Mouse (Mus musculus): Measurements from ENCODE around the gene Gsta3. TPM values are rescaled to one million over a fixed set of nuclear protein-coding genes. Genes with fewer than 3 reads are reported as not detected.
A peak's percentile ranks its signal among the peaks of the same experiment; 100 is the strongest.
"Not testable (repeated sequence)": the region's sequence is repeated elsewhere in the genome, so short reads cannot be mapped to it uniquely, and the experiment has no call there.

The Gsta3 gene
- polyA plus RNA-seq, 1 experiment from 2014 or later = 25.9 TPM

DNA sequence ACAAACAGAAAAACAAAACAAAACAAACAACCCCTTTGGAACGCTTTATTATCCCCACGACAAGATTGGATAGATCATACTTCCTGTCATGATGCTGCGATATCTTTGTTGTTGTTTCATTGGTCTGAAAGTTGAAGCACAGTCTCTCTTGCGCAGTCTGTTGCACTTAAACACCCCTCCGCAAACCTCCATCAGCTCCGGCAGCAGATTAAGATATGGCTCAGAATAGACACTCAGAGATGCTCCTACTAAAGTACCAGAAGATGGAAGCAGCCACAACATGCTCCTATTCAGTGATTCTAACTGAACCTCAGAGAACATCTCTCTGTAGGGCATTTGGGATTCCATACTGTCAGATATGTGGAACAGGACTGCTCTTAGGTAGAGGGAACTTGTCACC is 32.7 kb downstream of the Gsta3 start:
- H3K4me3 ChIP-seq (ENCODE audit: low read depth, low read length) = no peak overlapping the region
- 93% methylated on average over 6 of the region's 6 CpGs for WGBS
- H3K36me3 ChIP-seq (ENCODE audit: control insufficient read depth, insufficient read depth) = no peaks in the 10 kb centered on the region
- H3K9ac ChIP-seq (ENCODE audit: low read depth, low read length) = no peak overlapping the region
- no peak overlapping the region for H3K27ac ChIP-seq (ENCODE audit: low read depth, low read length)
- no peaks in the 10 kb centered on the region for H3K9me3 ChIP-seq (ENCODE audit: control insufficient read depth)
- ATAC-seq = no peak
- 0 out of 2 replicates have a peak, but pooled peaks cover 4% of the 10 kb centered on the region for H3K4me1 ChIP-seq (replicated peaks; ENCODE audit: control insufficient read depth, insufficient read depth, low read length)
- no peaks in the 10 kb centered on the region for H3K27me3 ChIP-seq (replicated peaks; ENCODE audit: control insufficient read depth, insufficient read depth, low read length)
- H3K4me2 ChIP-seq (replicated peaks; ENCODE audit: low read depth) = no peak overlapping the region
- TF ChIP-seq CTCF (IDR thresholded peaks at IDR 0.05; ENCODE audit: low read depth) = no peak

DNA sequence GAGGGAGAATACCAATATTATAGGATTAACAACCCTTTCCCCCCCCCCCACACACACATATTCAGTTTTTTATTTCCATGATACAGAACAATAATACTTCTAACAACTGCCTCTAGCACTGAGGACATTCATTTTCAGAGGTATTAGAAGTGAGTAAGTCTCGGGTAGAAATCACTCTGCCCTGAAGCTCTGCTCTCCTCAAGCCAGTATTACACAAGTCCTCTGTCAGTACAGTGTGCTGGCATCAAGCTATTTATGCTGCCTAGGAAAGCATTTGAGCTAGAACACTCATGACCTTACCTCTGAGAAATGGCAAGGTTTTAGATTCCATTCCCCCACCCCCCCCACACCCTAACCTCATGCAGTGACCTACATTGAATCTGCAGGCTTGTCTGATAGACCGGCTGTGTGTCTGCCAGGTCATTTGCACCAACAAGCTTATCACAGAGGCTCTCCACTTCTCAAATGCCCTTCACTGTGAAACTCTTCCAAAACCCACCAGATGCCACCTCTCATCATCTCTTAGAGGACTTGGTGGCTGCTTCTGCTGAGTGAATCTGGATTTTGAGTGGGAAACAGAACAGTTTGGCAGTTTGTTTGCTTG is 34.1 kb downstream of the Gsta3 start:
- ATAC-seq = no peak
- Histone ChIP-seq H3K9ac (ENCODE audit: low read depth, low read length) (no peak overlapping the region), H3K27me3 (replicated peaks; ENCODE audit: control insufficient read depth, insufficient read depth, low read length) (no peaks in the 10 kb centered on the region), H3K4me2 (replicated peaks; ENCODE audit: low read depth) (no peak overlapping the region), H3K27ac (ENCODE audit: low read depth, low read length) (no peak overlapping the region), H3K4me3 (ENCODE audit: low read depth, low read length) (no peak overlapping the region), H3K4me1 (replicated peaks; ENCODE audit: control insufficient read depth, insufficient read depth, low read length) (0 out of 2 replicates have a peak, but pooled peaks cover 4% of the 10 kb centered on the region), H3K36me3 (ENCODE audit: control insufficient read depth, insufficient read depth) (no peaks in the 10 kb centered on the region), H3K9me3 (ENCODE audit: control insufficient read depth) (no peaks in the 10 kb centered on the region)
- 75% methylated on average over 2 of the region's 2 CpGs for WGBS
- TF ChIP-seq CTCF (IDR thresholded peaks at IDR 0.05; ENCODE audit: low read depth) = no peak

- not testable (repeated sequence) for H3K9ac ChIP-seq (ENCODE audit: low read depth, low read length); H3K4me1 ChIP-seq (replicated peaks; ENCODE audit: control insufficient read depth, insufficient read depth, low read length); H3K4me2 ChIP-seq (replicated peaks; ENCODE audit: low read depth); ATAC-seq; H3K4me3 ChIP-seq (ENCODE audit: low read depth, low read length); H3K27me3 ChIP-seq (replicated peaks; ENCODE audit: control insufficient read depth, insufficient read depth, low read length); H3K36me3 ChIP-seq (ENCODE audit: control insufficient read depth, insufficient read depth); H3K27ac ChIP-seq (ENCODE audit: low read depth, low read length); H3K9me3 ChIP-seq (ENCODE audit: control insufficient read depth)
- 85% methylated on average over 5 of the region's 5 CpGs for WGBS
These were observed 35.0 kb downstream of the Gsta3 start for GRCm38 (mm10) chr1:21275366-21275765.

DNA sequence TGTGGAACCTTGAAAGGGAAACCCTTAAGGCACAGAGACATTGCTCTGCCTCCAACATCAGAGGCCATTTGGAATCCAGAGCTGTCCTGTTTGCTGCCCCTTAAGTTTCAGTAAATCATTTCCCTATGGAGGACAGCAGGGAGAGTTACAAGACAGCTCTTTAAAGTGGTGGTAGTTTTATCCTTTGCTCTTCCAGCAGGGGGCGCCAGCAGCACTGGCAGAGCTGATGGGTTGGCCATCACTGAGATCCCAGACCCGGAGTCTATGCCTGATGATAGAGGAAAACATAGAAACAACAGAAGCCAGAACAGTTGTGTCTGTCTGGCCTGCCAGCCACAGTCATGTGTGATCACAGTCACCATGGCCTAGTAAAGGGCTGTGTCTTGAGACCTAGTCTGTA is 35.8 kb downstream of the Gsta3 start:
- H3K9ac ChIP-seq (ENCODE audit: low read depth, low read length); H3K27me3 ChIP-seq (replicated peaks; ENCODE audit: control insufficient read depth, insufficient read depth, low read length); H3K4me3 ChIP-seq (ENCODE audit: low read depth, low read length); H3K4me2 ChIP-seq (replicated peaks; ENCODE audit: low read depth); H3K27ac ChIP-seq (ENCODE audit: low read depth, low read length); H3K36me3 ChIP-seq (ENCODE audit: control insufficient read depth, insufficient read depth); H3K4me1 ChIP-seq (replicated peaks; ENCODE audit: control insufficient read depth, insufficient read depth, low read length); H3K9me3 ChIP-seq (ENCODE audit: control insufficient read depth): not testable (repeated sequence)
- 0 out of 2 replicates have a peak, but pooled peaks have one; percentile 34 for ATAC-seq
- WGBS = 24% methylated on average over 2 of the region's 2 CpGs
- peak; percentile 50 for TF ChIP-seq CTCF (IDR thresholded peaks at IDR 0.05; ENCODE audit: low read depth)

DNA sequence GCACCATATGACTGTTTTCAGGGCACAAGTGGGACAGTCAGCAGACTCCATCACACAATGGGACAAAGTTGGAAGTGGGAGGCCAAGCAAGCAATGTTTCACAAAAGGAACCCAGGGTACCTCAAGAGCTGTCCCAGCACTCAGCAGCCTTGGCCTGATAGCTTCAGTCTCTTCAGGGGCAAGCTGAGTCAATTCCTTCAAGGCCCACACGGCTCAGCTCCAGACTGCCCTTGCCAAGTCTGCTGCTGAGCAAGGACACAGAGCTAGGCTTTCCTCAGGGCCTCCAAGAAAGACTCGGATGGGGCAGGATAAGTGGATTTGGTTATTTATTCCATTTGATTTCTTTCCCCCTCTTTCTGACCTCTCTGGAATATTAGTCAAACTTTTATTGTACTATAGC is 39.9 kb downstream of the Gsta3 start:
- no peak for ATAC-seq
- no peak overlapping the region for H3K27ac ChIP-seq (ENCODE audit: low read depth, low read length)
- no peaks in the 10 kb centered on the region for H3K9me3 ChIP-seq (ENCODE audit: control insufficient read depth)
- no peaks in the 10 kb centered on the region for H3K4me1 ChIP-seq (replicated peaks; ENCODE audit: control insufficient read depth, insufficient read depth, low read length)
- WGBS = 72% methylated on average over 2 of the region's 2 CpGs
- TF ChIP-seq CTCF (IDR thresholded peaks at IDR 0.05; ENCODE audit: low read depth) = no peak
- no peaks in the 10 kb centered on the region for H3K36me3 ChIP-seq (ENCODE audit: control insufficient read depth, insufficient read depth)
- H3K4me3 ChIP-seq (ENCODE audit: low read depth, low read length) = no peak overlapping the region
- H3K9ac ChIP-seq (ENCODE audit: low read depth, low read length) = no peak overlapping the region
- H3K4me2 ChIP-seq (replicated peaks; ENCODE audit: low read depth) = no peak overlapping the region
- H3K27me3 ChIP-seq (replicated peaks; ENCODE audit: control insufficient read depth, insufficient read depth, low read length) = no peaks in the 10 kb centered on the region

- not testable (repeated sequence) for ATAC-seq; H3K4me1 ChIP-seq (replicated peaks; ENCODE audit: control insufficient read depth, insufficient read depth, low read length); H3K27me3 ChIP-seq (replicated peaks; ENCODE audit: control insufficient read depth, insufficient read depth, low read length); H3K27ac ChIP-seq (ENCODE audit: low read depth, low read length); H3K4me3 ChIP-seq (ENCODE audit: low read depth, low read length); H3K4me2 ChIP-seq (replicated peaks; ENCODE audit: low read depth); H3K9me3 ChIP-seq (ENCODE audit: control insufficient read depth); H3K36me3 ChIP-seq (ENCODE audit: control insufficient read depth, insufficient read depth); H3K9ac ChIP-seq (ENCODE audit: low read depth, low read length)
- 91% methylated on average over 2 of the region's 2 CpGs for WGBS
These were observed 44.3 kb downstream of the Gsta3 start for GRCm38 (mm10) chr1:21284644-21285043.

- Histone ChIP-seq H3K36me3 (ENCODE audit: control insufficient read depth, insufficient read depth) (no peaks in the 10 kb centered on the region), H3K4me2 (replicated peaks; ENCODE audit: low read depth) (no peak overlapping the region), H3K4me1 (replicated peaks; ENCODE audit: control insufficient read depth, insufficient read depth, low read length) (no peaks in the 10 kb centered on the region), H3K4me3 (ENCODE audit: low read depth, low read length) (no peak overlapping the region), H3K9me3 (ENCODE audit: control insufficient read depth) (no peaks in the 10 kb centered on the region), H3K27me3 (replicated peaks; ENCODE audit: control insufficient read depth, insufficient read depth, low read length) (no peaks in the 10 kb centered on the region), H3K9ac (ENCODE audit: low read depth, low read length) (no peak overlapping the region), H3K27ac (ENCODE audit: low read depth, low read length) (no peak overlapping the region)
- ATAC-seq = no peak
- TF ChIP-seq CTCF (IDR thresholded peaks at IDR 0.05; ENCODE audit: low read depth) = no peak
- WGBS = 80% methylated on average over 4 of the region's 4 CpGs
These were observed 51.0 kb downstream of the Gsta3 start for GRCm38 (mm10) chr1:21291394-21291793.

All from intestine, postnatal 0 days (tissue).